Mouse (Mus musculus): ENCODE measurements around the gene Mzf1. TPM values are rescaled to one million over a fixed set of nuclear protein-coding genes. Genes with fewer than 3 reads are reported as not detected.

Mzf1 gene
- polyA plus RNA-seq, 1 experiment from 2014 or later = 2.8 TPM

GRCm38 (mm10) chr7:13009143-13010004 lies 45.2 kb downstream of the Mzf1 start:
- H3K4me3 ChIP-seq = peak overlapping the region; percentile 75
- H3K36me3 ChIP-seq (replicated peaks) = peaks cover 35% of the 10 kb centered on the region
- H3K27ac ChIP-seq (replicated peaks) = peak overlapping the region; percentile 95
- H3K9me3 ChIP-seq = peaks cover 5% of the 10 kb centered on the region; the same call in 1 of the 2 replicates
- peak; percentile 97 for DNase-seq (ENCODE audit: low spot score)
- peaks cover 27% of the 10 kb centered on the region for H3K27me3 ChIP-seq (replicated peaks; ENCODE audit: low read depth, poor library complexity, severe bottlenecking)
- peaks cover 27% of the 10 kb centered on the region for H3K4me1 ChIP-seq
- WGBS = under 1% methylated on average over 42 of the region's 42 CpGs

- Histone ChIP-seq H3K36me3 (replicated peaks) (peaks cover 38% of the 10 kb centered on the region), H3K4me1 (peaks cover 27% of the 10 kb centered on the region), H3K9me3 (peaks cover 5% of the 10 kb centered on the region; the same call in 1 of the 2 replicates), H3K27me3 (replicated peaks; ENCODE audit: low read depth, poor library complexity, severe bottlenecking) (peaks cover 27% of the 10 kb centered on the region), H3K4me3 (peak overlapping the region; percentile 44), H3K27ac (replicated peaks) (no peak overlapping the region)
- 39% methylated on average over 57 of the region's 57 CpGs for WGBS
- DNase-seq (ENCODE audit: low spot score) = no peak
These were observed 47.0 kb downstream of the Mzf1 start for GRCm38 (mm10) chr7:13007341-13008092.

GRCm38 (mm10) chr7:13006531-13006930 lies 48.0 kb downstream of the Mzf1 start:
- H3K27me3 ChIP-seq (replicated peaks; ENCODE audit: low read depth, poor library complexity, severe bottlenecking) = peaks cover 27% of the 10 kb centered on the region
- no peak overlapping the region for H3K4me3 ChIP-seq
- peaks cover 5% of the 10 kb centered on the region; the same call in 1 of the 2 replicates for H3K9me3 ChIP-seq
- no peak for DNase-seq (ENCODE audit: low spot score)
- H3K4me1 ChIP-seq = peaks cover 27% of the 10 kb centered on the region
- H3K27ac ChIP-seq (replicated peaks) = no peak overlapping the region
- WGBS = 86% methylated on average over 10 of the region's 10 CpGs
- H3K36me3 ChIP-seq (replicated peaks) = peaks cover 38% of the 10 kb centered on the region

- Histone ChIP-seq H3K27ac (replicated peaks) (no peak overlapping the region), H3K36me3 (replicated peaks) (peaks cover 38% of the 10 kb centered on the region), H3K4me3 (no peak overlapping the region), H3K4me1 (peaks cover 27% of the 10 kb centered on the region), H3K27me3 (replicated peaks; ENCODE audit: low read depth, poor library complexity, severe bottlenecking) (peaks cover 27% of the 10 kb centered on the region), H3K9me3 (peaks cover 5% of the 10 kb centered on the region; the same call in 1 of the 2 replicates)
- WGBS = 91% methylated on average over 17 of the region's 17 CpGs
- DNase-seq (ENCODE audit: low spot score) = no peak
These were observed 48.6 kb downstream of the Mzf1 start for GRCm38 (mm10) chr7:13006011-13006410.

GRCm38 (mm10) chr7:13003380-13003779 lies 51.2 kb downstream of the Mzf1 start:
- Histone ChIP-seq H3K4me1 (peaks cover 14% of the 10 kb centered on the region), H3K27ac (replicated peaks) (no peak overlapping the region), H3K27me3 (replicated peaks; ENCODE audit: low read depth, poor library complexity, severe bottlenecking) (peaks cover 24% of the 10 kb centered on the region), H3K36me3 (replicated peaks) (peaks cover 38% of the 10 kb centered on the region), H3K4me3 (no peak overlapping the region), H3K9me3 (peaks cover 5% of the 10 kb centered on the region; the same call in 1 of the 2 replicates)
- 76% methylated on average over 5 of the region's 5 CpGs for WGBS
- no peak for DNase-seq (ENCODE audit: low spot score)

GRCm38 (mm10) chr7:13001584-13001983 lies 53.0 kb downstream of the Mzf1 start:
- peaks cover 23% of the 10 kb centered on the region for H3K36me3 ChIP-seq (replicated peaks)
- 59% methylated on average over 1 of the region's 1 CpGs for WGBS

GRCm38 (mm10) chr7:12998851-12999250 lies 55.7 kb downstream of the Mzf1 start, which contains the start of gene Trim28:
Gene Trim28, plus strand, starts transcription at chr7:12999114.
- no peaks in the 10 kb centered on the region for H3K36me3 ChIP-seq (replicated peaks)
- no peak for DNase-seq (ENCODE audit: low spot score)
- H3K27me3 ChIP-seq (replicated peaks; ENCODE audit: low read depth, poor library complexity, severe bottlenecking) = no peaks in the 10 kb centered on the region
- H3K4me1 ChIP-seq = no peaks in the 10 kb centered on the region
- no peaks in the 10 kb centered on the region for H3K9me3 ChIP-seq
- 78% methylated on average over 3 of the region's 3 CpGs for WGBS
- no peak within 1 kb of the TSS for H3K27ac ChIP-seq (replicated peaks)
- H3K4me3 ChIP-seq = no peak within 1 kb of the TSS

More at GRCm38 (mm10) chr7:13001584-13001983, 53.0 kb downstream of the Mzf1 start:
- no peak overlapping the region for H3K4me3 ChIP-seq
- peaks cover 6% of the 10 kb centered on the region for H3K27me3 ChIP-seq (replicated peaks; ENCODE audit: low read depth, poor library complexity, severe bottlenecking)
- no peaks in the 10 kb centered on the region for H3K4me1 ChIP-seq
- no peak overlapping the region for H3K27ac ChIP-seq (replicated peaks)
- no peaks in the 10 kb centered on the region for H3K9me3 ChIP-seq
- DNase-seq (ENCODE audit: low spot score) = no peak

GRCm38 (mm10) chr7:12998053-12998452 lies 56.5 kb downstream of the Mzf1 start, which contains the start of gene Slc27a5:
Gene Slc27a5, minus strand, starts transcription at chr7:12998192.
- no peak for DNase-seq (ENCODE audit: low spot score)
- Histone ChIP-seq H3K9me3 (no peaks in the 10 kb centered on the region), H3K27me3 (replicated peaks; ENCODE audit: low read depth, poor library complexity, severe bottlenecking) (no peaks in the 10 kb centered on the region), H3K4me3 (no peak within 1 kb of the TSS), H3K36me3 (replicated peaks) (no peaks in the 10 kb centered on the region), H3K4me1 (no peaks in the 10 kb centered on the region), H3K27ac (replicated peaks) (no peak within 1 kb of the TSS)
- WGBS = 82% methylated on average over 5 of the region's 5 CpGs

- no peak overlapping the region for H3K27ac ChIP-seq (replicated peaks)
- H3K4me1 ChIP-seq = no peaks in the 10 kb centered on the region
- no peak overlapping the region for H3K4me3 ChIP-seq
- no peaks in the 10 kb centered on the region for H3K9me3 ChIP-seq
- DNase-seq (ENCODE audit: low spot score) = no peak
- H3K27me3 ChIP-seq (replicated peaks; ENCODE audit: low read depth, poor library complexity, severe bottlenecking) = no peaks in the 10 kb centered on the region
- 65% methylated on average over 5 of the region's 5 CpGs for WGBS
- H3K36me3 ChIP-seq (replicated peaks) = no peaks in the 10 kb centered on the region
These were observed 57.3 kb downstream of the Mzf1 start for GRCm38 (mm10) chr7:12997230-12997629.

- no peaks in the 10 kb centered on the region for H3K36me3 ChIP-seq (replicated peaks)
- H3K27me3 ChIP-seq (replicated peaks; ENCODE audit: low read depth, poor library complexity, severe bottlenecking) = no peaks in the 10 kb centered on the region
- DNase-seq (ENCODE audit: low spot score) = no peak
- no peaks in the 10 kb centered on the region for H3K9me3 ChIP-seq
- H3K27ac ChIP-seq (replicated peaks) = no peak overlapping the region
- no peak overlapping the region for H3K4me3 ChIP-seq
- no peaks in the 10 kb centered on the region for H3K4me1 ChIP-seq
These were observed 58.7 kb downstream of the Mzf1 start for GRCm38 (mm10) chr7:12995862-12996261.

GRCm38 (mm10) chr7:12993148-12993547 lies 61.4 kb downstream of the Mzf1 start:
- H3K9me3 ChIP-seq = no peaks in the 10 kb centered on the region
- H3K4me3 ChIP-seq = no peak overlapping the region
- 90% methylated on average over 10 of the region's 10 CpGs for WGBS
- H3K27me3 ChIP-seq (replicated peaks; ENCODE audit: low read depth, poor library complexity, severe bottlenecking) = no peaks in the 10 kb centered on the region
- H3K27ac ChIP-seq (replicated peaks) = no peak overlapping the region
- no peaks in the 10 kb centered on the region for H3K36me3 ChIP-seq (replicated peaks)
- DNase-seq (ENCODE audit: low spot score) = no peak
- H3K4me1 ChIP-seq = no peaks in the 10 kb centered on the region

Data from embryonic facial prominence, embryonic 10.5 days (tissue).